ENCODE assay signal across 21 mouse cellular contexts in the genomic region with DNA sequence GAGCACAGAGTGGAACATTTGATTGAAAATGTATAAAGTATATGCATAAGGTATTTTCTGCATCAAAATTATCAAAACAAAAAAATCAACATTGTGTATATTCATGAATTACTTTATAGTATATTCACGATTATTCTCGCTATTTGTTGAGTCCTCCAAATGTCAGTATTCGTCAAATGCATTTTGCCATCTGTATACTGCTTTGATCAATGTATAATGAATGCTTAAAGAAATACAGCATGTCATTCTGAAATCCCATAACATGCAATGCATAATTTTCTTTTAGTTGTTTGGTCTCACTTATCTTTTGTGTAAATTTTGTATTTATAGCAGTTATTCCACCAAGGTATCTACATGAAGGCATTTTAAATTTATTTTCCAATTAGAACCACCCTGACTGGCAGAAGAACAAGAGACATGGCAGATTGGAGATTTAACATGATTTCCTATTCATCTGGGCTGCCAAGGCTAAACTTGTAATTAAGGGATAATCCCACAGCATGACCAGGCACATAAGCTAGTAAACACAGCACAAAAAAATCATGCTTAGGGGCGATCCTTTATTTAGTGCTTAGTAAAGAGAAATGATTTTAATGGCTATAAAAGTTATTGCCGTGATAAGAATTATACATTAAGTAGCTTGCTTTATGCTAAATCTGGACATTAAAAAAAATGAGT.
DNase-seq lines count a peak whose midpoint lies in the region; ATAC-seq lines count a peak whose summit lies in the region.
"Had no signal": no experiment of that assay in that cellular context is flagged by ENCODE, and none has a peak within 500 bp of the region (broad histone marks: within the 10 kb centered on the region; RNA-seq: fewer than 3 reads in every experiment).

No protein-coding gene starts in this region.

- ATAC-seq in forebrain, embryonic 14.5 days, result peak; percentile 85
- ATAC-seq in forebrain, embryonic 11.5 days (replicated peaks; ENCODE audit: low FRiP score), result no peak; the same call in 1 of the 2 replicates
- 0 out of 2 replicates have a peak, but pooled peaks have one; percentile 40 for ATAC-seq in midbrain, embryonic 11.5 days (ENCODE audit: low FRiP score)
- peak; percentile 42; the same call in 1 of the 2 replicates for ATAC-seq in midbrain, embryonic 16.5 days
- ATAC-seq: activated CD4-positive, CD25-positive, alpha-beta regulatory T cell, adult 4 months; inflammation-experienced regulatory T-cells, adult 6 months; Patski had no signal

- no peak overlapping the region for H3K27ac ChIP-seq in forebrain, embryonic 14.5 days (ENCODE audit: low read depth, low read length)
- no peak overlapping the region for H3K27ac ChIP-seq in forebrain, embryonic 11.5 days (ENCODE audit: low read depth, low read length)
- no peak overlapping the region for H3K27ac ChIP-seq in midbrain, embryonic 11.5 days (ENCODE audit: low read depth, low read length)
- no peak overlapping the region for H3K27ac ChIP-seq in midbrain, embryonic 10.5 days (replicated peaks)
- no peak overlapping the region for H3K27ac ChIP-seq in midbrain, embryonic 16.5 days (ENCODE audit: low read length)
- H3K27ac ChIP-seq: embryonic facial prominence, embryonic 15.5 days; gastrocnemius, adult 2 months; hindbrain, embryonic 10.5 days; hindbrain, embryonic 15.5 days had no signal

- H3K27me3 ChIP-seq in forebrain, embryonic 14.5 days (replicated peaks; ENCODE audit: control insufficient read depth, insufficient read depth, low read length), result no peaks in the 10 kb centered on the region
- H3K27me3 ChIP-seq in forebrain, embryonic 11.5 days (ENCODE audit: control insufficient read depth, insufficient read depth, low read length), result no peaks in the 10 kb centered on the region
- H3K27me3 ChIP-seq in midbrain, embryonic 11.5 days (ENCODE audit: control insufficient read depth, insufficient read depth, low read length), result no peaks in the 10 kb centered on the region
- H3K27me3 ChIP-seq in midbrain, embryonic 10.5 days (ENCODE audit: low read depth, poor library complexity, severe bottlenecking), result no peaks in the 10 kb centered on the region
- no peaks in the 10 kb centered on the region for H3K27me3 ChIP-seq in midbrain, embryonic 16.5 days (ENCODE audit: control insufficient read depth, insufficient read depth, low read depth, low read length)
- H3K27me3 ChIP-seq: CH12.LX; embryonic facial prominence, embryonic 15.5 days; heart, embryonic 12.5 days; hindbrain, embryonic 15.5 days; Patski had no signal

- 43% methylated on average over 5 of the region's 5 CpGs for WGBS in forebrain, embryonic 14.5 days
- WGBS in forebrain, embryonic 11.5 days, result 71% methylated on average over 5 of the region's 5 CpGs
- 83% methylated on average over 5 of the region's 5 CpGs for WGBS in midbrain, embryonic 11.5 days
- 82% methylated on average over 5 of the region's 5 CpGs for WGBS in midbrain, embryonic 10.5 days
- WGBS in midbrain, embryonic 16.5 days, result 55% methylated on average over 5 of the region's 5 CpGs

- H3K9ac ChIP-seq in forebrain, embryonic 14.5 days (ENCODE audit: low read length), result no peak overlapping the region
- no peak overlapping the region for H3K9ac ChIP-seq in forebrain, embryonic 11.5 days (ENCODE audit: low read length)
- no peak overlapping the region for H3K9ac ChIP-seq in midbrain, embryonic 11.5 days (ENCODE audit: low read length)
- no peak overlapping the region for H3K9ac ChIP-seq in midbrain, embryonic 16.5 days (ENCODE audit: low read depth, low read length)
- H3K9ac ChIP-seq: embryonic facial prominence, embryonic 15.5 days; heart, embryonic 12.5 days; hindbrain, embryonic 15.5 days had no signal

- H3K9me3 ChIP-seq in forebrain, embryonic 14.5 days (replicated peaks; ENCODE audit: control insufficient read depth, low read length), result no peaks in the 10 kb centered on the region
- no peaks in the 10 kb centered on the region for H3K9me3 ChIP-seq in forebrain, embryonic 11.5 days (ENCODE audit: control insufficient read depth, low read length)
- no peaks in the 10 kb centered on the region for H3K9me3 ChIP-seq in midbrain, embryonic 11.5 days (ENCODE audit: control insufficient read depth, low read length)
- H3K9me3 ChIP-seq in midbrain, embryonic 10.5 days (replicated peaks), result no peaks in the 10 kb centered on the region
- no peaks in the 10 kb centered on the region for H3K9me3 ChIP-seq in midbrain, embryonic 16.5 days (replicated peaks; ENCODE audit: control insufficient read depth, low read length, poor library complexity, severe bottlenecking)
- H3K9me3 ChIP-seq: embryonic facial prominence, embryonic 15.5 days; heart, embryonic 12.5 days; hindbrain, embryonic 10.5 days; hindbrain, embryonic 15.5 days had no signal

- H3K36me3 ChIP-seq in forebrain, embryonic 14.5 days (ENCODE audit: control insufficient read depth, insufficient read depth, low read length), result no peaks in the 10 kb centered on the region
- no peaks in the 10 kb centered on the region for H3K36me3 ChIP-seq in forebrain, embryonic 11.5 days (ENCODE audit: control insufficient read depth, insufficient read depth, low read length)
- H3K36me3 ChIP-seq in midbrain, embryonic 11.5 days (ENCODE audit: control insufficient read depth, insufficient read depth, low read length), result no peaks in the 10 kb centered on the region
- no peaks in the 10 kb centered on the region for H3K36me3 ChIP-seq in midbrain, embryonic 10.5 days
- no peaks in the 10 kb centered on the region for H3K36me3 ChIP-seq in midbrain, embryonic 16.5 days (ENCODE audit: control insufficient read depth, insufficient read depth, low read length)
- H3K36me3 ChIP-seq: embryonic facial prominence, embryonic 15.5 days; heart, embryonic 12.5 days; hindbrain, embryonic 10.5 days; hindbrain, embryonic 15.5 days had no signal

- H3K4me3 ChIP-seq in forebrain, embryonic 14.5 days (ENCODE audit: low read depth, low read length), result no peak overlapping the region
- H3K4me3 ChIP-seq in forebrain, embryonic 11.5 days (ENCODE audit: low read depth, low read length), result no peak overlapping the region
- H3K4me3 ChIP-seq in midbrain, embryonic 11.5 days (ENCODE audit: low read depth, low read length), result no peak overlapping the region
- H3K4me3 ChIP-seq in midbrain, embryonic 10.5 days, result no peak overlapping the region
- no peak overlapping the region for H3K4me3 ChIP-seq in midbrain, embryonic 16.5 days (ENCODE audit: low read depth, low read length)
- H3K4me3 ChIP-seq: embryonic facial prominence, embryonic 15.5 days; erythroblast, embryonic 14.5 days; gastrocnemius, adult 2 months; heart, embryonic 12.5 days; hindbrain, embryonic 10.5 days; hindbrain, embryonic 15.5 days had no signal

- no peaks in the 10 kb centered on the region for H3K4me1 ChIP-seq in forebrain, embryonic 14.5 days (ENCODE audit: control insufficient read depth, insufficient read depth, low read length)
- H3K4me1 ChIP-seq in forebrain, embryonic 11.5 days (replicated peaks; ENCODE audit: control insufficient read depth, insufficient read depth, low read length), result no peaks in the 10 kb centered on the region
- H3K4me1 ChIP-seq in midbrain, embryonic 11.5 days (ENCODE audit: control insufficient read depth, insufficient read depth, low read length), result no peaks in the 10 kb centered on the region
- no peaks in the 10 kb centered on the region for H3K4me1 ChIP-seq in midbrain, embryonic 10.5 days
- H3K4me1 ChIP-seq in midbrain, embryonic 16.5 days (ENCODE audit: control insufficient read depth, insufficient read depth, low read length), result no peaks in the 10 kb centered on the region
- H3K4me1 ChIP-seq: embryonic facial prominence, embryonic 15.5 days; heart, embryonic 12.5 days; hindbrain, embryonic 10.5 days; hindbrain, embryonic 15.5 days had no signal

- no peak overlapping the region for H3K4me2 ChIP-seq in forebrain, embryonic 14.5 days (ENCODE audit: low read length)
- no peak overlapping the region for H3K4me2 ChIP-seq in forebrain, embryonic 11.5 days (ENCODE audit: low read depth, low read length, severe bottlenecking)
- no peak overlapping the region for H3K4me2 ChIP-seq in midbrain, embryonic 11.5 days
- H3K4me2 ChIP-seq in midbrain, embryonic 16.5 days (ENCODE audit: low read length), result no peak overlapping the region
- H3K4me2 ChIP-seq: embryonic facial prominence, embryonic 15.5 days; heart, embryonic 12.5 days; hindbrain, embryonic 15.5 days had no signal

- DNase-seq in forebrain, embryonic 14.5 days (ENCODE audit: low spot score), result peak; percentile 76
- DNase-seq in forebrain, embryonic 11.5 days (ENCODE audit: low spot score), result no peak
- DNase-seq in midbrain, embryonic 11.5 days (ENCODE audit: low spot score, missing footprints), result no peak
- no peak for DNase-seq in midbrain, embryonic 10.5 days (ENCODE audit: low spot score)
- DNase-seq in ovary, postnatal 10 days (ENCODE audit: low spot score), result no peak
- no peak for DNase-seq in layer of hippocampus, postnatal 25 days (ENCODE audit: extremely low spot score in 1 of 2, low spot score in 1 of 2)
- DNase-seq: adrenal gland, postnatal 14 days; cerebellum, adult 2 months; embryo, embryonic 11 days; gastrocnemius, adult 2 months; gastrocnemius, postnatal 25 days had no signal
